Mouse (Mus musculus) common myeloid progenitor, adult 5-6 weeks (primary cell): ENCODE data around the gene Apoh. TPM values are rescaled to one million over a fixed set of nuclear protein-coding genes. Genes with fewer than 3 reads are reported as not detected.

ENCODE experiments used
- ATAC-seq: replicated peaks from 2 replicates; pipeline ENCODE4 v1.8.0; 2016; ENCODE audit warnings: low read depth, mild to moderate bottlenecking, moderate TSS enrichment, inconsistent platforms; ENCODE audit not compliant: poor library complexity, severe bottlenecking
- total RNA-seq: library from RNA; stranded (forward); fragments of 200-1000, 187-1606 nt; gene quantifications from 2 replicates; pipeline ENCODE4 v1.2.3, GENCODE M21; 2017

The Apoh gene
- not detected in 2 replicates for total RNA-seq

DNA sequence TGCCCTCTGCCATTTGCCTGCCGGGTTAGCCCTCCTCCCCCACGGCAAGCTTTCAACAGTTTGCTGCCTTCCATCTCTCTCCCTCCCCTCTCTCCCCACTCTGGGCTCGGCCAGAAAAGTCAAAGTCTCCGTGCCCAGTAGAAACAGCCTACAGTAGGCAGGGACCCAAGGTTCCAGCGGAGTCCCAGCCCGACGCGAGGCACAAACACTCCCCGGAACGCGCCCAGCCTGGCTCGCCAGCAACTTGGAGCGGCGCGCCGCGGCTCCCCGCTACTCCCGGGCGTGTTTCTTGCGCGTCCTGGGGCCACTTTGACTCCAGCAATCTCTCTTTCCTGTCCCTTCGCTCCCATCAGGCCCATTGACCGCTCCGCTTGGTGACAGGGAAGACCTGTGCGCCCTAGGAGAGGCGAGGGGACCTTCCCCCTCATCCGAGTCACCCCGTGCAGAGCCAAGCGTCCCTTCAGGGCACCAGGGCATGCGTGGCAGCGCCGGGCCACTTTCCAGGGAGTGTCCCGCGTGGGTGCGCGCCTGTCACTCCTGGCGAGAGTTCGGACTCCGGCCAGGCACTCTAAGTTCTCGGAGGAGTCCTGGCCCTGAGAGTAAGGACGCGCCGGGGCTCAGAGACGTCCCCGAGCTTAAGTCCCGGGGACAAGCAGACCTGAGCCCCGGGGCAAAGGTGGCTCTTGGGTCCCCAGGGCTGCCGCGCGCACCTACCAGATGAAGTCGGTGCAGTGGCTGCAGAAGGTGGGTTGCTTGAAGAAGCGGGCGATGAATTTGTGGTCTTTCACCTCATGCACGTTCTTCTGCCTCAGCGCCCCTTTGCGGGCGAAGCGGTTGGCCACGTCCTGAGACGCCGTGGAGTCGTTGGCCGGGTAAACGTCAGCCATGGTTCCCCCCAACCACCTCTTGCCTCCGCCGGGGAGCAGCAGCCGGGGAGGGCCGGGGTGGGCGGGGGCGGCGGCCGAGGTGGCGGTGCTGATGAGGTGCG is at the start of gene Apoh:
Gene Apoh, plus strand, starts transcription at position 574 of the 988 bp plus-strand sequence.
- ATAC-seq, result peak; percentile 27

DNA sequence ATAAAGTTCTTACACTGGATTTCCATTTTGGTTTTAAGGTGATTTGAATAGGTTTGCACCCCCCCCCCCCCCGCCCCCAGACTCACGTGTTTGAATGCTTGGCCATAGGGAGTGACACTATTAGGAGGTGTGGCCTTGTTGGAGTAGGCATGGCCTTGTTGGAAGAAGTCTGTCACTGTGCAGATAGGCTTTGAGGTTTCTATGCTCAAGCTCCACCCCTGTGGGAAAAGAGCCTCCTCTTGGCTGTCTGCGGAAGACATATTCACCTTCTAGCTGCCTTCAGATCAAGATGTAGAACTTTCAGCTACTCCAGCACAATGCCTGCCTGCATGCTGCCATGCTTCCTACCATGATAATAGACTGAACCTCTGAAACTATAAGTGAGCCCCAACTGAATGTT is 49.3 kb upstream of the Apoh start:
- peak; percentile 83; the same call in 1 of the 2 replicates for ATAC-seq

GRCm38 (mm10) chr11:108294305-108294813 is 48.8 kb upstream of the Apoh start:
- ATAC-seq, result no peak

DNA sequence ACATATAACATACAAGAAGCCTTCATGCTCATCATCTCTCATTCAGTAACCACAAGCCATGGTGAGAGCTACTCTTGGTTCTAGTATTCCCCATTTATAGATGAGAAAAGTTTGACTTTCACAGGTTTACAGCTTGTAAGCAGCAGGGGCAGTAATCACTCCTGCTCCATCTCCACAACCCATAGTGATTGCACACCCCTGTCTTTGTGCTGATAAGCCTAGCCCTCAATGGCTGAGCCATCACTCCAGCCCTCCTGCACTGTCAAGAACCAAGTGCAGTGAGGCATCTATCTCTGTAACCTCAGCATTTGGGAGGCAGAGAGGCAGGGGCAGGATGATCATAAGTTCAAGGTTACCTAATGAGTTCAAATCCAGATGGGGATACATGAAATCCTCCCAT is 47.8 kb upstream of the Apoh start:
- no peak for ATAC-seq

DNA sequence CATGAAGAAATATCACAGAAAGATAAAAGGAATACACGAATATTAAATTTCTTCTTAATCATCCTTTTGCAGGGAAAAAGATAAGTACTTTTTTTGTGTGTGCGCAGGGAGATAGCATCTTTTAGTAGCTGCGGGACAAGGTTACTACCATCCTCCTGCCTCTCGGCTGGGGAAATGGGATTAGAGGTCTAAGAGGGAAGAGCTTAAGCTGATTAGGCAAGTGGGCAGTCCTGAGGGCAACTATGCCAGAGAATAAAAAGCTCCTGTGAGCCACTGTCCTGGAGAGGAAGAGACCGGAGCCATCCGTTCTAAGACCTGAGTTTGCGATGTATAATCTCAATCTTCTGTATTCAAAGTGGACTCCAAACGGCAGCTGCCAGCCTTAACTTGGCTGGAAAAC is 45.2 kb upstream of the Apoh start:
- no peak for ATAC-seq

DNA sequence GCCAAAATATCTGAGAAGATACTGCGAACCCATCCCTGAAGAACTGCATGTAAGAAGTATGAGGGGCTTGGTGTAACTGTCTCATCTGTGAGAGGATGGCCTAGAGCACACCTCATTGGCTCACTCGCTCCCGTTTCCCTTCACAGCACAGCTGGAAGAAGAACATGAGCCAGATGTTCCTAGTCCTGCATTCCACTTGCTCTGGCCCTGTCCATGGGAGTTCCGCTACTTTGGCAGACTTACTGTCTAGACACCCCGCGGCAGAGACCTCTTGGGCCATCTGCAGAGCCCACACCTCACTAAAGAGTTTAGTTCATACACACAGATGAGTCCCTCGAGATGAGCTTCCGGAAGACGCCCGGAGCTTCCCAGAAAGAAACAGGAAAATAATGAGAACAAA is 43.2 kb upstream of the Apoh start:
- no peak for ATAC-seq

GRCm38 (mm10) chr11:108300443-108300842 is 42.7 kb upstream of the Apoh start:
- ATAC-seq, result no peak

GRCm38 (mm10) chr11:108301036-108301435 is 42.1 kb upstream of the Apoh start:
- ATAC-seq, result no peak

DNA sequence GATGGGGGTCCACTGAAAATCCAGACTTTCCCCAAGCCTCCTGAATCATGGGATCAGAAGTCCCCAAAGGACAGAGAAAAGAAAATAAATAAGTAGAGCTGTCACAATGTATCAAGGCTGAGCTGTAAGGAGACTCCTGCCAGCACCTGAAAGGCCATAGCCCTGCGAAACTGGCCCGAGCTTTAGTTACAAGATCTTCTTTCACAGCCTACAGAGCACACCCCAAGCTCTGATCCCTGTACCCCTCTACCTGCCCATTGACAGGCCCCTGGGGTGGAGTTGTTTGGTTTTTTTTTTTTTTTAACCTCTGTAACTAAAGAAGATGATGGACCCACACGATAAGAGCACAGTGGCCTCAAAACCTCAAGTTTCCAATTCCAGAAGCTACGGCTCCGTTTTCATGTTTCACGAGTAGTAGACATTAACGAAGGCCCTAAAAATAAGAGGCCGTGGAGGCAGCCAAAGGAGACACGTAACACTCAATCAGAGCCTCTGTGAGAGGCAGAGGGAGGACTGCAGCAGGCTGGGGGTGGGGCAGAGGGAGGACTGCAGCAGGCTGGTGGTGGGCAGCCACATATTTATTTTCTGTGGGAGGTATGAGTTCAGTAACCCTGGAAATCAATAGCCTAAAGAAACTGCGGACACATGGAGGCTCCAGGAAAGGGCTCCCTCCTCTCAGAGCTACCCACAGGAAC is 41.2 kb upstream of the Apoh start:
- no peak for ATAC-seq

GRCm38 (mm10) chr11:108303787-108304186 is 39.4 kb upstream of the Apoh start:
- no peak for ATAC-seq

- ATAC-seq, result no peak
Observed at GRCm38 (mm10) chr11:108307258-108307657, 35.9 kb upstream of the Apoh start.

DNA sequence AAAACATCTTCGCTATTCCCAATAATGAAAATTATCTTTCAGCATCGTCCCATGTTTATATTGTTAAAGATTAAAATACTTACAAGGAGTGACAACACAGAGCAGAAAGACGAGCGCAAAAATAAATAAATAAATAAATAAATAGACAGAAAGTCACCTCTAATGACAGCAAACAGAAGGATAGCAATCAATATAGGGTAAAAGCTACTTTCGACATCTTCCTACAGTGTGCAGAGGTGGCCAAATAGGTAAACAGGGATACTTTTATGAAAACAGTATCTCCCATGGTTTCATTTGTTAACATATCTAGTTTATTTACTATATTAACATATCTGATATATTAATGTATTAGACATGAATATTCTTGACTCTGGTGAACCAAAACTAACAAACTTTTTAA is 34.9 kb upstream of the Apoh start:
- no peak for ATAC-seq

GRCm38 (mm10) chr11:108309791-108310190 is 33.4 kb upstream of the Apoh start:
- no peak for ATAC-seq

DNA sequence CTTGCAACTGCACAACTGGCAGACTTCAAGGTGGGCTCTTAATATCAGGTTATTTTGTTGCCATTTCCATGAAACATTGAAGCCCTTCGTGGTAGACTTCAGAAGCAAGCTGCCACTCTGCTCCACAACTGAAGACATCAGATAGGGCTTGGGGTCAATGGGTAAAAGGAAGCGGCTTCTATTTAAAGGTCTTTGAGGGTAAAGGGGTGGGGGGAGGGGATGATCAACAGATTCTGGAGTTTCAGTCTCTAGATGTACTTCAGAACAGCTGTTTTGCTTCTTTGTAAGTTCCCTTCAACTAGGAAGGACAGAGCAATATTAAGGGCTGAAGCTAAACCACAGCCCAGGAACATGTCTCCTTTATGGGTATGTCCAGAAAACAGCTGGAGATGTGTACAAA is 31.2 kb upstream of the Apoh start:
- ATAC-seq, result peak; percentile 72

DNA sequence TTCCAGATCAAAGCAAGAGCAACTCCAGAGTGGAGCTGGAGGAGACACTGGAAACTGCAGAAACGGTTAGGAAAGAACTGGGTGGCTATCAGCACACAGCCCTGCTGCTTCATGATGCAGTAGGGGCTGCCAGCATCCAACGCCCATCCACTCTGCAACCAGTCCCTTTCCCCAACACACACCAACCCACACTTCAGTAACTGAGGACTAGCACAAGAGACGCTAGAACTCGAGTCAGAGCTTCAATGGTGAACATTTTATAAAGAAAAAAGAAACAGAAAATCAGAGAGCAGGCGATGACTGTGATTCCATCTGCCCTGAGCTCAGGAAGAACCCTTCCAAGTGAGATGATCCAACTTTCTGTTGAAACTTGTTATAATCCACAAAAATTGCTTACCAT is 30.6 kb upstream of the Apoh start:
- no peak for ATAC-seq

DNA sequence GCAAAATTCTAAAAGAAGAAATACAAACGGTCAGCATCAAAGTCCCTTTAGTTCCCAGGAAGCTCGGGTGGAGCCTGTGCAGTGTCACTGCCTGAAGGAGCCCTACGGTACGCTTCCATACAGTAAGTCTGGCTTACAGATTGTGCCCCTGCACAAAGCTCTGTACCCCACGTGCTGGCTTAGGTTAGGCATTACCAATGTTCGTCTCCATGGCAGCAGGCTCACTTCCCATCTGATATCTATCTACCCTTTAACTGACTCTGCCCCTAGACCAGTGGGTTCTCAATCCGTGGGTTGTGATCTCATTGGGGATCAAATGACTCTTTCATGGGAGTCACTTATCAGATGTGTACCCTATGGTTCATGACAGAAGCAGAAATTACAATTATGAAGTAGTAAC is 27.4 kb upstream of the Apoh start:
- ATAC-seq, result no peak

DNA sequence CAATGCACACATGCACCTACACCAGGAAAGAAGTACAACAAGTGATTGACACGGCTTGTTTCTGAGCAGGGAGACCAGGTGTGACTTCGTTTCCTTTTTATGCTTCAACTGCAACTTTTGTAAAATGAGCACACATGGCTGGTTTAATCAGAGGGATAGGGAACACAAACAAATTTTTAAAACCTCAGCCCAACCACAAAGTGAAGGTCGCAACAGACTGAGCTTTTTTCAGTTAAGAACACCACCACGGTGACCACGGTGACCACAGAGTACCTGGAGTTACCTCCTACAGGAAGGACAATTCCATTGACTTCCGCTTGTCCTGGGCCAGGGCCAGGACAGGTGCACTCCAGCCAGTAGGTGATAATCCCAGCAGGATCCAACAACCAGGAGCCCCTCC is 25.3 kb upstream of the Apoh start:
- 0 out of 2 replicates have a peak, but pooled peaks have one; percentile 45 for ATAC-seq

GRCm38 (mm10) chr11:108319162-108319561 is 24.0 kb upstream of the Apoh start:
- no peak; the same call in 1 of the 2 replicates for ATAC-seq

GRCm38 (mm10) chr11:108320561-108320960 is 22.6 kb upstream of the Apoh start:
- no peak for ATAC-seq

GRCm38 (mm10) chr11:108322156-108322555 is 21.0 kb upstream of the Apoh start:
- ATAC-seq, result no peak

DNA sequence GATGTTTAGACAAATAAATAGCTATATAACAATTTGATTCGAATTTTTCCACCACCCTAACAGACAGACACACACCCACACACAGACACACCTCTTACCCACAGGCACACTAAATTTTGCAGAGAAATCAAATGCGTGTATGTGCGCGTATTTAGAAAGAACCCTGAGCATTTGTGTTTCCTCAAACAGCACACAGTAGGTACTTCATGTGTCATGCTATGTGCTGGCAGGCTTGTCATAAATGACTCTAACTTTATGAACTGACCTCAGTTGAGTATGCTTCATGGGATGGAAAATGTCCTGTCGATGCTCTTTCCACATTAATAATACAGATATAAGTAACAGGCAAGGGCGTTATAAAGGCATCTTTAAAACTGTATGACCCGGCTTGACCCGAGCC is 17.2 kb upstream of the Apoh start:
- no peak for ATAC-seq
